ENCODE assay signal across 9 mouse cellular contexts in genomic region chr17:24708646-24709045, GRCm38 (mm10). TPM values are rescaled to one million over a fixed set of nuclear protein-coding genes. Genes with fewer than 3 reads are reported as not detected.
DNase-seq lines count a peak whose midpoint lies in the region; ATAC-seq and TF ChIP-seq lines count a peak whose summit lies in the region.
"Had no signal": no experiment of that assay in that cellular context is flagged by ENCODE, and none has a peak within 500 bp of the region (broad histone marks: within the 10 kb centered on the region; RNA-seq: fewer than 3 reads in every experiment).

No protein-coding gene starts in this region.

- no peak for ATAC-seq in midbrain, embryonic 12.5 days (ENCODE audit: low FRiP score, low read depth)
- ATAC-seq in hindbrain, postnatal 0 days, result no peak

- peak overlapping the region; percentile 75 for H3K4me3 ChIP-seq in gastrocnemius, adult 2 months
- no peak overlapping the region for H3K4me3 ChIP-seq in midbrain, embryonic 12.5 days
- no peak overlapping the region for H3K4me3 ChIP-seq in midbrain, embryonic 10.5 days
- no peak overlapping the region for H3K4me3 ChIP-seq in hindbrain, postnatal 0 days (ENCODE audit: low read length)

- peak overlapping the region; percentile 86; the same call in 1 of the 2 replicates for H3K27ac ChIP-seq in gastrocnemius, adult 2 months
- no peak overlapping the region for H3K27ac ChIP-seq in midbrain, embryonic 12.5 days (replicated peaks)
- no peak overlapping the region for H3K27ac ChIP-seq in midbrain, embryonic 10.5 days (replicated peaks)
- H3K27ac ChIP-seq in hindbrain, postnatal 0 days, result no peak overlapping the region

- H3K36me3 ChIP-seq in midbrain, embryonic 12.5 days, result peaks cover 20% of the 10 kb centered on the region
- H3K36me3 ChIP-seq in midbrain, embryonic 10.5 days, result peaks cover 25% of the 10 kb centered on the region
- H3K36me3 ChIP-seq in hindbrain, postnatal 0 days (ENCODE audit: insufficient read depth, low read length), result peaks cover 17% of the 10 kb centered on the region
- no peaks in the 10 kb centered on the region; the same call in 1 of the 2 replicates for H3K36me3 ChIP-seq in splenic B cell, adult 2 months (ENCODE audit: control insufficient read depth, insufficient read depth, low read length, poor library complexity, severe bottlenecking)

- H3K9ac ChIP-seq in midbrain, embryonic 12.5 days (replicated peaks), result no peak overlapping the region
- no peak overlapping the region for H3K9ac ChIP-seq in hindbrain, postnatal 0 days (replicated peaks; ENCODE audit: low read length)

- H3K4me2 ChIP-seq in midbrain, embryonic 12.5 days (replicated peaks), result peak overlapping the region; percentile 80; the same call in 1 of the 2 replicates
- no peak overlapping the region; the same call in 1 of the 2 replicates for H3K4me2 ChIP-seq in hindbrain, postnatal 0 days (ENCODE audit: low read depth, low read length)

- H3K27me3 ChIP-seq in midbrain, embryonic 12.5 days, result no peaks in the 10 kb centered on the region
- H3K27me3 ChIP-seq in midbrain, embryonic 10.5 days (ENCODE audit: low read depth, poor library complexity, severe bottlenecking), result no peaks in the 10 kb centered on the region
- H3K27me3 ChIP-seq in hindbrain, postnatal 0 days (ENCODE audit: insufficient read depth, low read length), result no peaks in the 10 kb centered on the region
- no peaks in the 10 kb centered on the region for H3K27me3 ChIP-seq in splenic B cell, adult 2 months (ENCODE audit: control insufficient read depth, insufficient read depth, low read length, poor library complexity, severe bottlenecking)
- H3K27me3 ChIP-seq: embryonic facial prominence, embryonic 12.5 days had no signal

- peaks cover 16% of the 10 kb centered on the region for H3K4me1 ChIP-seq in midbrain, embryonic 12.5 days
- peaks cover 22% of the 10 kb centered on the region for H3K4me1 ChIP-seq in midbrain, embryonic 10.5 days
- peaks cover 3% of the 10 kb centered on the region; the same call in 1 of the 2 replicates for H3K4me1 ChIP-seq in hindbrain, postnatal 0 days (ENCODE audit: insufficient read depth, low read length)

- DNase-seq in gastrocnemius, adult 2 months, result no peak
- DNase-seq in gastrocnemius, adult 8-10 months (ENCODE audit: low spot score in 2 of 2), result no peak
- no peak for DNase-seq in midbrain, embryonic 10.5 days (ENCODE audit: low spot score)
- DNase-seq in hindbrain, postnatal 0 days (ENCODE audit: low spot score), result peak; percentile 40
- DNase-seq in splenic B cell, adult 2 months (ENCODE audit: low read depth, low spot score), result peak; percentile 71
- no peak for DNase-seq in gastrocnemius, postnatal 36 days
- DNase-seq in urinary bladder, adult 18-20 months (ENCODE audit: low spot score in 2 of 2), result no peak

- intact Hi-C loops in gastrocnemius, adult 2 months (cut with DNase I), result no loop called here
- intact Hi-C loops in gastrocnemius, postnatal 36 days (cut with DNase I), result no loop called here

- peak; percentile 62 for TF ChIP-seq CTCF in gastrocnemius, adult 2 months (IDR thresholded peaks at IDR 0.05)
- TF ChIP-seq CTCF in hindbrain, postnatal 0 days (IDR thresholded peaks at IDR 0.05; ENCODE audit: low read depth), result peak; percentile 53; the same call in 1 of the 2 replicates

- no peaks in the 10 kb centered on the region for H3K9me3 ChIP-seq in midbrain, embryonic 12.5 days
- no peaks in the 10 kb centered on the region for H3K9me3 ChIP-seq in midbrain, embryonic 10.5 days (replicated peaks)
- H3K9me3 ChIP-seq in hindbrain, postnatal 0 days (ENCODE audit: low read length), result no peaks in the 10 kb centered on the region
- H3K9me3 ChIP-seq: embryonic facial prominence, embryonic 12.5 days had no signal

- 39% methylated on average over 2 of the region's 2 CpGs for WGBS in midbrain, embryonic 12.5 days
- WGBS in midbrain, embryonic 10.5 days, result 43% methylated on average over 2 of the region's 2 CpGs
- WGBS in hindbrain, postnatal 0 days, result 30% methylated on average over 2 of the region's 2 CpGs

RNA-seq across cellular contexts. Expression of gene Tbl3, which starts 1.2 kb away (rescaled TPM):
- total RNA-seq in gastrocnemius, adult 2 months (2021), result 10 to 100 TPM; 15.5 to 16.7 TPM
- total RNA-seq in gastrocnemius, adult 8-10 months (2022), result 10 to 100 TPM; 15.9 to 18.6 (median 17.1) TPM
- 86.8 and 97.6 TPM in 2 replicates for polyA plus RNA-seq in midbrain, embryonic 12.5 days (2016; fragmentation: Nextera tagmentation; extraction: Ambion mirVana)
- 141 and 144 TPM in 2 replicates for polyA plus RNA-seq in midbrain, embryonic 10.5 days (2016; fragmentation: Nextera tagmentation; extraction: Ambion mirVana)
- 53.2 and 55.2 TPM in 2 replicates for total RNA-seq in hindbrain, postnatal 0 days (2014; rRNA removed)
- polyA plus RNA-seq in hindbrain, postnatal 0 days (2015; fragmentation: Nextera tagmentation; extraction: Ambion mirVana), result 43.5 and 49.2 TPM in 2 replicates
- total RNA-seq in gastrocnemius, postnatal 36 days (2021), result 10 to 100 TPM; 15.1 to 16.1 TPM

RNA-seq across cellular contexts. Expression of gene Rnf151, which starts 9.2 kb away (rescaled TPM):
- total RNA-seq in gastrocnemius, adult 2 months (2021), result not detected
- total RNA-seq in gastrocnemius, adult 8-10 months (2022), result not detected
- 0.24 TPM in 1 of 2 replicates, not detected in the other for polyA plus RNA-seq in midbrain, embryonic 12.5 days (2016; fragmentation: Nextera tagmentation; extraction: Ambion mirVana)
- polyA plus RNA-seq in midbrain, embryonic 10.5 days (2016; fragmentation: Nextera tagmentation; extraction: Ambion mirVana), result 0.26 and 0.51 TPM in 2 replicates
- not detected in 2 replicates for total RNA-seq in hindbrain, postnatal 0 days (2014; rRNA removed)
- not detected in 2 replicates for polyA plus RNA-seq in hindbrain, postnatal 0 days (2015; fragmentation: Nextera tagmentation; extraction: Ambion mirVana)
- total RNA-seq in gastrocnemius, postnatal 36 days (2021), result not detected

RNA-seq across cellular contexts. Expression of gene Rps2, which starts 9.3 kb away (rescaled TPM):
- total RNA-seq in gastrocnemius, adult 2 months (2021), result 100 to 1,000 TPM; 508 to 641 TPM
- total RNA-seq in gastrocnemius, adult 8-10 months (2022), result 100 to 1,000 TPM; 558 to 703 (median 654) TPM
- 892 and 929 TPM in 2 replicates for polyA plus RNA-seq in midbrain, embryonic 12.5 days (2016; fragmentation: Nextera tagmentation; extraction: Ambion mirVana)
- polyA plus RNA-seq in midbrain, embryonic 10.5 days (2016; fragmentation: Nextera tagmentation; extraction: Ambion mirVana), result 1,457 and 1,841 TPM in 2 replicates
- 2,181 and 2,600 TPM in 2 replicates for total RNA-seq in hindbrain, postnatal 0 days (2014; rRNA removed)
- 809 and 820 TPM in 2 replicates for polyA plus RNA-seq in hindbrain, postnatal 0 days (2015; fragmentation: Nextera tagmentation; extraction: Ambion mirVana)
- 100 to 1,000 TPM; 500 to 582 TPM for total RNA-seq in gastrocnemius, postnatal 36 days (2021)

RNA-seq across cellular contexts. Expression of gene Noxo1, which starts 12.6 kb away (rescaled TPM):
- total RNA-seq in gastrocnemius, adult 2 months (2021), result under 1 TPM; 0.56 to 0.74 TPM
- under 1 TPM; 0.22 to 0.70 (median 0.42) TPM for total RNA-seq in gastrocnemius, adult 8-10 months (2022)
- 1.7 and 2.2 TPM in 2 replicates for polyA plus RNA-seq in midbrain, embryonic 12.5 days (2016; fragmentation: Nextera tagmentation; extraction: Ambion mirVana)
- 1.0 and 1.5 TPM in 2 replicates for polyA plus RNA-seq in midbrain, embryonic 10.5 days (2016; fragmentation: Nextera tagmentation; extraction: Ambion mirVana)
- total RNA-seq in hindbrain, postnatal 0 days (2014; rRNA removed), result 6.1 and 8.1 TPM in 2 replicates
- polyA plus RNA-seq in hindbrain, postnatal 0 days (2015; fragmentation: Nextera tagmentation; extraction: Ambion mirVana), result 1.4 and 2.2 TPM in 2 replicates
- total RNA-seq in gastrocnemius, postnatal 36 days (2021), result 1 to 10 TPM in 1 of 2 experiments, under 1 TPM in 1; 0.47 to 1.4 TPM

RNA-seq across cellular contexts. Expression of gene Gfer, which starts 12.7 kb away (rescaled TPM):
- total RNA-seq in gastrocnemius, adult 2 months (2021), result 10 to 100 TPM; 32.8 to 37.5 TPM
- total RNA-seq in gastrocnemius, adult 8-10 months (2022), result 10 to 100 TPM; 38.2 to 54.4 (median 44.7) TPM
- 43.9 and 48.4 TPM in 2 replicates for polyA plus RNA-seq in midbrain, embryonic 12.5 days (2016; fragmentation: Nextera tagmentation; extraction: Ambion mirVana)
- 52.3 and 58.5 TPM in 2 replicates for polyA plus RNA-seq in midbrain, embryonic 10.5 days (2016; fragmentation: Nextera tagmentation; extraction: Ambion mirVana)
- total RNA-seq in hindbrain, postnatal 0 days (2014; rRNA removed), result 21.1 and 26.1 TPM in 2 replicates
- 39.7 and 41.4 TPM in 2 replicates for polyA plus RNA-seq in hindbrain, postnatal 0 days (2015; fragmentation: Nextera tagmentation; extraction: Ambion mirVana)
- 10 to 100 TPM; 30.3 to 33.3 TPM for total RNA-seq in gastrocnemius, postnatal 36 days (2021)

Comparison
In these comparisons a context has a peak if more than half of its experiments do, and no peak if none do; other contexts are left out.
1. DNase-seq: peak in hindbrain, postnatal 0 days (single experiment) and splenic B cell, adult 2 months (single experiment); none in gastrocnemius, adult 2 months (single experiment), gastrocnemius, adult 8-10 months (0 of 2), midbrain, embryonic 10.5 days (single experiment), gastrocnemius, postnatal 36 days (0 of 2) and urinary bladder, adult 18-20 months (0 of 2).